1 mouse cellular context compared by ENCODE assay signal in the genomic region with DNA sequence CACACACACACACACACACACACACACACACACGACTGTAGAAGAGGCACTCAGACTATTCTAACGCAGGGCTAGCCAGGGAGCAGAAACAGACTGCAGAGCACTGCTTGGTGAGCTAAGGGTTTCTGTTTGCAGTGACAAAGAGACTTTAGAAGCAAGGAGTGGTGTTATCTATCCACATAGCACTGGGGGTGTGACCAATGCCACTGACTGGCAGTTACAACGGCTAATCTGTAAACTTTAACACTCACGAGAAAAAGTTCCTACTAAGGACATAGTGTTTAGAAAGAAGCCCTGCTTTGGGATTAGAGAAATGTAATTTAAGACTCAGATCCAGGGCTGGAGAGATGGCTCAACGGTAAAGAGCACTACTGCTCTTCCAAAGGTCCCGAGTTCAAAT.
TF ChIP-seq lines count a peak whose summit lies in the region.

No protein-coding gene starts in this region.

TF ChIP-seq in MEL, 35 proteins besides CTCF, POLR2A, EP300 and RAD21 (continued from another document):
- TF ChIP-seq USF2 (IDR thresholded peaks at IDR 0.05; ENCODE audit: borderline replicate concordance in 1 of 2, insufficient read depth in 1 of 2, low read depth in 1 of 2, low read length in 2 of 2) (no peak), MXI1 (IDR thresholded peaks at IDR 0.05; ENCODE audit: low read depth, low read length) (no peak), ETS1 (IDR thresholded peaks at IDR 0.05; ENCODE audit: low read depth, low read length) (peak; percentile 72), ZMIZ1 (IDR thresholded peaks at IDR 0.05; ENCODE audit: low read depth, low read length) (peak; percentile 65; the same call in 1 of the 2 replicates), NELFE (IDR thresholded peaks at IDR 0.05; ENCODE audit: low read depth, low read length) (no peak), TCF12 (IDR thresholded peaks at IDR 0.05; ENCODE audit: low read depth, low read length) (peak; percentile 79), TBP (IDR thresholded peaks at IDR 0.05; ENCODE audit: low read depth, low read length) (peak; percentile 92; the same call in 1 of the 2 replicates), POLR2AphosphoS2 (IDR thresholded peaks at IDR 0.05; ENCODE audit: low read length) (peak; percentile 33; the same call in 1 of the 2 replicates), MYB (IDR thresholded peaks at IDR 0.05; ENCODE audit: low read depth, low read length) (peak; percentile 96), GATA1 (IDR thresholded peaks at IDR 0.05; ENCODE audit: low read depth, low read length) (peak; percentile 95), RCOR1 (IDR thresholded peaks at IDR 0.05; ENCODE audit: low read depth, low read length) (peak; percentile 55)
TF ChIP-seq in MEL: peak in this region for 12.
